Mouse (Mus musculus): ENCODE results near the gene Mybbp1a. TPM values are rescaled to one million over a fixed set of nuclear protein-coding genes. Genes with fewer than 3 reads are reported as not detected.

The Mybbp1a gene
- polyA plus RNA-seq, 1 experiment from 2014 or later = 82.3 TPM

DNA sequence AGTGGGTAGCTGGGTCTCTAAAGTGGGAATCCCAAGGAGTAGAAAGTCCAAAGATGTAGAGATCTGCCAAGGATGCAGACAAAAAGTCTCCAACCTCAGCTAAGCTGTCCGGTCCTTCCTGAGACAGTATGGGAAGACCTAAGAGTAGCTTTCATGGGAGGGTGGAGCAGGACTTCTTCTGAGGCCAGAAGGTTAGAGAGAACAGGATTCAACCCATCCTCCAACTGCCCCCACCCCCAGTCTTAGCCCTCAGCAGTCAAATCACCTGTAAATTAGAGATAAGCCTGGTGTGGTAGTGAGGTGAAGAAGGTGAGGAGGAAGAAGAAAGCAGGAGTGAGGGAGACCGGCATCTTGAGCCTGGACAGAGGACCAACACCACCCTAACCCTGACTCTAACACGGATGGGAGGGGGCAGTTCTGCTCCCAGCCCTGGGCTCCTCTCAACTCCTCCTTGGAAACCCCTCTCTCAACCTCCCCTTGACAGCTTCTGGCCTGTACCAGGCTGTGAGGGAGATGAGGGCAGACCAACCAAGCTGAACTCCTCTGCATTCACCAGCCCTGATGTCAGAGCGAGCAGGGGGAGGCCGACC lies 27.5 kb upstream of the Mybbp1a start:
- Histone ChIP-seq H3K36me3 (no peaks in the 10 kb centered on the region), H3K27me3 (replicated peaks) (no peaks in the 10 kb centered on the region), H3K4me3 (no peak overlapping the region; the same call in 1 of the 2 replicates), H3K27ac (replicated peaks) (peak overlapping the region; percentile 85), H3K9me3 (no peaks in the 10 kb centered on the region), H3K4me2 (peak overlapping the region; percentile 32), H3K9ac (peak overlapping the region; percentile 55), H3K4me1 (peaks cover 85% of the 10 kb centered on the region)
- 69% methylated on average over 5 of the region's 5 CpGs for WGBS
- ATAC-seq (ENCODE audit: extremely low read depth, insufficient number of reproducible peaks, low FRiP score, low TSS enrichment) = no peak

DNA sequence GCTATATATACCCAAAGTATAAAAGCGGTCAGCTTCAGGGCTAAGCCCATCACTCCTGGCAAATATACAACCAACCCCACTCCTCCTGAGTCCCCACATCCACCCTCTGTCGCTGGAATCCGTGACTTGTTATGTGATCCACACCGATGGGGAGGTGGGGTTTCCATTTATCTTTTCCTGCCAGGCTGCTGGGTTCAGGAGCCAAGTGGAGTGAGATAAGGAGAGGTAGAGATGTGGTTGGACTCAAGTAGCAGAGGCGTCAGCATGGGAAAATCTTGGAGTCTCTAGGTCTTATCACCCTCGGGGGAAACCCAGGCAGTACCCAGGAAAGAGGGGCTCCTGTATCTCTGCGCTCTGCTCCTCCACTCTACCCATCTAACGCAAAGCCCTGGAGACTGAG lies 26.0 kb upstream of the Mybbp1a start:
- 11% methylated on average over 8 of the region's 8 CpGs for WGBS
- Histone ChIP-seq H3K27me3 (replicated peaks) (no peaks in the 10 kb centered on the region), H3K36me3 (no peaks in the 10 kb centered on the region), H3K4me1 (peaks cover 71% of the 10 kb centered on the region), H3K9ac (peak overlapping the region; percentile 35; the same call in 1 of the 2 replicates), H3K9me3 (no peaks in the 10 kb centered on the region), H3K4me2 (peak overlapping the region; percentile 19; the same call in 1 of the 2 replicates), H3K4me3 (no peak overlapping the region), H3K27ac (replicated peaks) (peak overlapping the region; percentile 85)
- ATAC-seq (ENCODE audit: extremely low read depth, insufficient number of reproducible peaks, low FRiP score, low TSS enrichment) = no peak

DNA sequence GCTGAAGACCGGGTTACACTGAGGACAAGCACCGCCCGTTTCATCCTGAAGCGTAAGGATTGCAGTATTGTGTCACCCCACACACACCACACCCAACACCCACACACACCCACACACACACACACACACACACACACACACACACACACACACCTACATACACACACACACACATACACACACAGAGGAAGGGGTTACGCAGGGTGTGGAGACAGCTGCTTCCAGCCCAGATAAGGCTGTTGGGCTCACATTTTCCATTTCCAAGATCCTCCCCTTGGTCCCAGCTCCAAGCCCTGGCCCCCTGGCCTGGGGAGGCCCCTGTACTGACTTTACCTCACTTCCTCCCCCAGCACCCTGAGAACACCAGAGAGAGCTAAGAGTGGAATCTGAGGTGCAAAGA lies 24.5 kb upstream of the Mybbp1a start:
- Histone ChIP-seq H3K27me3 (replicated peaks) (no peaks in the 10 kb centered on the region), H3K4me3 (no peak overlapping the region), H3K4me2 (no peak overlapping the region; the same call in 1 of the 2 replicates), H3K36me3 (no peaks in the 10 kb centered on the region), H3K9me3 (no peaks in the 10 kb centered on the region), H3K27ac (replicated peaks) (peak overlapping the region; percentile 85), H3K9ac (0 out of 2 replicates have a peak overlapping the region, but pooled peaks have one; percentile 4), H3K4me1 (peaks cover 71% of the 10 kb centered on the region)
- ATAC-seq (ENCODE audit: extremely low read depth, insufficient number of reproducible peaks, low FRiP score, low TSS enrichment) = peak; percentile 51; the same call in 1 of the 2 replicates
- 35% methylated on average over 5 of the region's 5 CpGs for WGBS

DNA sequence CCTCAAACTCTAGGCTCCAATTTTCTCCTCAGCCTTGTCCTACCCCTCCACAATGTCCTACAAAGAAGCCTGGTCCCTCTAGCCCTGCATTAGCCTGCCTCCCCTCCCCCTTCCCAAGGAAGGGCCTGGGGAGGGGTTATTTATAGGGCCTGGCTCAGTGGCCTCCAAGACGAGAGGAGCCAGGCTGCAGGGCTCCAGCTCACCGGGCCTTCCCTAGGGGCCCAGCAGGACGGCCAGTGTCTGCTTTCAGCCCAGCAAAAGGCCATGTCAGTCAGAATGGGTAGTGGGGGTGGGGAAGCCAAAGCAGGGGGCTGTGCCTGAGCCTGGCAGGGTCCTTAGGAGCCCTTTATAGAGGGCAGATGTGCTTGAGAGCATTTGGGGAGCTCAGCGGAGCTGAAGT lies 23.8 kb upstream of the Mybbp1a start:
- Histone ChIP-seq H3K27ac (replicated peaks) (peak overlapping the region; percentile 85), H3K9me3 (no peaks in the 10 kb centered on the region), H3K4me3 (no peak overlapping the region), H3K4me2 (0 out of 2 replicates have a peak overlapping the region, but pooled peaks have one; percentile 13), H3K4me1 (peaks cover 64% of the 10 kb centered on the region), H3K27me3 (replicated peaks) (no peaks in the 10 kb centered on the region), H3K36me3 (no peaks in the 10 kb centered on the region), H3K9ac (peak overlapping the region; percentile 33)
- WGBS = 9% methylated on average over 4 of the region's 4 CpGs
- ATAC-seq (ENCODE audit: extremely low read depth, insufficient number of reproducible peaks, low FRiP score, low TSS enrichment) = no peak

DNA sequence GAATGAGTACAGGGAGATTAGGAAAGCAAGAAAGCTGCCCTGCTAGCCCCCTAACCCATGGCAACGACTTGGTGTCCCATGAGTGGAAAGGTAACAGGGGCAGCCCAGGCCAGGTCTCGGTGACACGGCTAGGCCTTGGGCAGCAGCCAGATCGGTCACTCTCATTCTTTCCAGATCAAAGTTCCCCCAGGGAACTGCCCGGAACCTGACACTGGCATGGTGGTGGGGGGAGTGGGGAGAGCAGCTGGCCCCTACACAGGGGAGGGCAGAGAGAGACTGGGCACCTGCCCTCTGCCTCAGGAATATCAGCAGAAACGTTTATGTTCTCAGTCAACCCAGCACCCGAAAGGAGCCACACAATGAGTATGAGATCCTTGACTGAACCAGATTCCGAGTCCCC lies 22.9 kb upstream of the Mybbp1a start:
- no peak overlapping the region for H3K4me3 ChIP-seq
- no peak for ATAC-seq (ENCODE audit: extremely low read depth, insufficient number of reproducible peaks, low FRiP score, low TSS enrichment)
- WGBS = 36% methylated on average over 8 of the region's 8 CpGs
- H3K27me3 ChIP-seq (replicated peaks) = no peaks in the 10 kb centered on the region
- no peaks in the 10 kb centered on the region for H3K36me3 ChIP-seq
- H3K4me2 ChIP-seq = no peak overlapping the region
- H3K4me1 ChIP-seq = peaks cover 55% of the 10 kb centered on the region
- H3K27ac ChIP-seq (replicated peaks) = peak overlapping the region; percentile 85
- H3K9ac ChIP-seq = peak overlapping the region; percentile 11; the same call in 1 of the 2 replicates
- no peaks in the 10 kb centered on the region for H3K9me3 ChIP-seq

DNA sequence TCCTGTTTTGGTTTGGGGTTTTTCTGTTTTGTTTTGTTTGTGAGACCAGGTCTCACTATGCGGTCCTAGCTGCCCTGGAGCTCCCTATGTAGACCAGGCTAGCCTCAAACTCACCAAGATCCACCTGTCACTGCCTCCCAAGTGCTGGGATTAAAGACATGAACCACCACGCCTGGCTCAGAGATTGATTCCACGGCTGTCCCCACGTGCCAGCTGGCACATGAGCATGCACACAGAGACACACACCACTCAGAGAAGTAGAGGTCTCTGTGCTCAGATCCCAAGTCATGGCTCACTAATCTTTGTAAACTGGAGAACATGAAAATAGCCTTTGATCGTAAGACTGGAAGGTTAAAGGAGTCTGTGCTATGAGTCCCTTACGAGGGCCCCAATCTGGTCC lies 22.1 kb upstream of the Mybbp1a start:
- H3K27ac ChIP-seq (replicated peaks) = 0 out of 2 replicates have a peak overlapping the region, but pooled peaks have one; percentile 85
- no peaks in the 10 kb centered on the region for H3K27me3 ChIP-seq (replicated peaks)
- 83% methylated on average over 6 of the region's 6 CpGs for WGBS
- no peaks in the 10 kb centered on the region for H3K36me3 ChIP-seq
- no peak overlapping the region for H3K4me2 ChIP-seq
- no peaks in the 10 kb centered on the region for H3K9me3 ChIP-seq
- no peak for ATAC-seq (ENCODE audit: extremely low read depth, insufficient number of reproducible peaks, low FRiP score, low TSS enrichment)
- H3K4me1 ChIP-seq = peaks cover 47% of the 10 kb centered on the region
- no peak overlapping the region for H3K9ac ChIP-seq
- H3K4me3 ChIP-seq = no peak overlapping the region

DNA sequence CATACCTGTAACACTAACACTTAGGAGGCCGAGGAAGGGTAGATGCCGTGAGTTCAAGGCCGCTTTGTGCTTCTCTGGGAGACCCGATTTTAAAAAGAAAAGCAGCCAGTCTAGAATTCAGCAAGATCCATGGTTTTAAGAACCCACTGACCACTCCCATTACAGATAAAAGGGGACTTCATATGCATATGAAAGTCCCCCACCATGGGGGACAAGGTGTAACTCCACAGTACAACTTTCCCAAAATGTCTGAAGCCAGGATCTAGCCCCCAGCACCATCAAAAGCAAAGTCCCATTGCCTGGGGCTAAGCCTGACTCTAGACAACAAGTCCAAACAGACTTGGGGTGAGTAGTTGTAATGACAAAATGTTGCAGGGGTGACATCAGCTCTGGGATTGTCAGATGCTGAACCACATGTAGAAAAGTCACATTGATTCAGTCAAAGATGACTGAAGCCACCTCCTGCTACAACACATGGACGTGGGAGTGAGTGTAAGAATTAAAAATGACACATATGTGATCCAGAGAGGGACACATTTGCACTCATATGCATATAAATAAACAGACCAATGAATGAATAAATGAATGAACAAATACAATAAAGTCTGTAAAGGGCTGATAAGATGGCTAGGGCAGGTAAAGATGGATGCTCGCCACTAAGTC lies 20.6 kb upstream of the Mybbp1a start:
- no peaks in the 10 kb centered on the region for H3K36me3 ChIP-seq
- H3K27ac ChIP-seq (replicated peaks) = no peak overlapping the region
- H3K4me2 ChIP-seq = no peak overlapping the region
- H3K9ac ChIP-seq = no peak overlapping the region
- H3K4me1 ChIP-seq = peaks cover 32% of the 10 kb centered on the region
- no peak for ATAC-seq (ENCODE audit: extremely low read depth, insufficient number of reproducible peaks, low FRiP score, low TSS enrichment)
- H3K4me3 ChIP-seq = no peak overlapping the region
- no peaks in the 10 kb centered on the region for H3K27me3 ChIP-seq (replicated peaks)
- WGBS = 86% methylated on average over 6 of the region's 6 CpGs
- H3K9me3 ChIP-seq = no peaks in the 10 kb centered on the region

DNA sequence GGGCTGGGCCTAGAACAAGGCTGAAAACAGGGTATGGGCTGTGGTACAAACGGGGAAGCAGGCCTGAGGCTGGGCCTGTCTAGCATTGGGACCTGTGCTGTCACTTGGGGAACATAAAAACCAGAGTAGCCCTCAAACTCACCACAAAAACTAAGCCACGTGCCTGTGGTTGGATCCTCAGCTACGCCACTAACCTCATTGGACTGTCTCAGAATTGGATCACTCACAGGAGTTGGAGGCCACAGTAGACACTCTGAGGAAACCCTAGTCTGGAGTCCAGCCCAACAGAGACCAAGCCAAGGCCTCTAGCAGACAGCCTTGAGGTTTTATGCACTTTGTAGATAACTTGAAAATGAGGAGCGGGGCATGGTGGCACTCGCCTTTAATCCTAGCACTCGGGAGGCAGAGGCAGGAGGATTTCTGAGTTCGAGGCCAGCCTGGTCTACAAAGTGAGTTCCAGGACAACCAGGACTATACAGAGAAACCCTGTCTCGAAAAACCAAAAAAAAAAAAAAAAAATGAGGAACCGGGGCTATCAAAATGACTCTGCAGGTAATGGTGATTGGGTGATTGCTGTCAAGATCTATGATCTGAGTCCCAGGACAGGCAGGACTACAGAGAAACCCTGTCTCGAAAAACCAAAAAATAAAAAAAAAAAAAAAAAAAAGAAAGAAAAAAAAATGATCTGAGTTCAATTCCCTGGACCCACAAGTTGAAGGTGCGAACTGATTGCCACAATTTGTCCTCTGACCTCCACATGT lies 19.5 kb upstream of the Mybbp1a start:
- WGBS = 83% methylated on average over 11 of the region's 11 CpGs
- Histone ChIP-seq H3K36me3 (no peaks in the 10 kb centered on the region), H3K9ac (no peak overlapping the region), H3K4me2 (no peak overlapping the region), H3K27ac (replicated peaks) (no peak overlapping the region), H3K9me3 (no peaks in the 10 kb centered on the region), H3K27me3 (replicated peaks) (no peaks in the 10 kb centered on the region), H3K4me3 (no peak overlapping the region), H3K4me1 (peaks cover 21% of the 10 kb centered on the region)
- no peak for ATAC-seq (ENCODE audit: extremely low read depth, insufficient number of reproducible peaks, low FRiP score, low TSS enrichment)

DNA sequence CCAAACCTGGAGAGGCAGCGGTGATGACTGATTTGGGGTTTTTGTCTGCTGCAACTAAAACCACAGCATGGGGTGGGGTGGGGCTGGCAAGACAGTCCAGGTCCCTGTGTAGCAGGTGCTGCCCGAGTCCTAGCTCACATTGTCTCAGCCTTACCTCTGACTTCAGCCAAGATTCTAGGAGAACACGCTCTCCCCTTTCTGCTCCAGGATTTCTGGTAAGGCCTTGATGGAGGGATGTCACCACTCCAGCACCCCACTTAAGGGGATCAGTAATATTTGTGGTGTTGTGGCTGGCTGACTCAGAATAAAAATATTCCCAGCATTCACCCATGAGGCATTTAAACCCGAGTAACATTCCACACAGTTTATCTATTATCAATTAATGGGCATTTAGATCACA lies 17.5 kb upstream of the Mybbp1a start:
- H3K36me3 ChIP-seq = no peaks in the 10 kb centered on the region
- no peak for ATAC-seq (ENCODE audit: extremely low read depth, insufficient number of reproducible peaks, low FRiP score, low TSS enrichment)
- H3K4me1 ChIP-seq = peaks cover under 1% of the 10 kb centered on the region; the same call in 1 of the 2 replicates
- H3K4me3 ChIP-seq = no peak overlapping the region
- no peaks in the 10 kb centered on the region for H3K9me3 ChIP-seq
- H3K27me3 ChIP-seq (replicated peaks) = no peaks in the 10 kb centered on the region
- WGBS = 77% methylated on average over 4 of the region's 4 CpGs
- no peak overlapping the region for H3K4me2 ChIP-seq
- no peak overlapping the region for H3K9ac ChIP-seq
- no peak overlapping the region for H3K27ac ChIP-seq (replicated peaks)

DNA sequence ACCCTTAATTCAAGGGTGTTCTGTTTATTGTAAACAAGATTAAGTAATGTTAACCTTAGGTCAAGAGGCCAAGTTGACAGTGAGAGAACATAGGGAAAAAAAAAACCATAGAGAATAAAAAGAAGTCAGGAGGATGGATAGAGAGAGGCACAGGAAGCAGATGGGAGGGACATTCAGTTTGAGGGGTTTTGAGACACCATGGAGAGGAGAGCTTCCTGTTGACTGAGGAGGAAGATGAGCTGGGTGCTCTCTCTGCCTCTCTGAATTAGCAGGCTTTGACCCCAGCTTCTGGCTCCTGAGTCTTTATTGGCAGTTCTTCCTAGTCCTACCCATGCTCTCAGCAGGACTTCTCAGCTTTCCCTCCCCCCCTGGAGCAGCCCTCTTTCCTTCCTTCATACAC lies 16.0 kb upstream of the Mybbp1a start:
- H3K36me3 ChIP-seq = no peaks in the 10 kb centered on the region
- H3K9ac ChIP-seq = no peak overlapping the region
- no peaks in the 10 kb centered on the region for H3K4me1 ChIP-seq
- ATAC-seq (ENCODE audit: extremely low read depth, insufficient number of reproducible peaks, low FRiP score, low TSS enrichment) = no peak
- no peaks in the 10 kb centered on the region for H3K27me3 ChIP-seq (replicated peaks)
- H3K4me3 ChIP-seq = no peak overlapping the region
- H3K4me2 ChIP-seq = no peak overlapping the region
- H3K27ac ChIP-seq (replicated peaks) = no peak overlapping the region
- H3K9me3 ChIP-seq = no peaks in the 10 kb centered on the region

DNA sequence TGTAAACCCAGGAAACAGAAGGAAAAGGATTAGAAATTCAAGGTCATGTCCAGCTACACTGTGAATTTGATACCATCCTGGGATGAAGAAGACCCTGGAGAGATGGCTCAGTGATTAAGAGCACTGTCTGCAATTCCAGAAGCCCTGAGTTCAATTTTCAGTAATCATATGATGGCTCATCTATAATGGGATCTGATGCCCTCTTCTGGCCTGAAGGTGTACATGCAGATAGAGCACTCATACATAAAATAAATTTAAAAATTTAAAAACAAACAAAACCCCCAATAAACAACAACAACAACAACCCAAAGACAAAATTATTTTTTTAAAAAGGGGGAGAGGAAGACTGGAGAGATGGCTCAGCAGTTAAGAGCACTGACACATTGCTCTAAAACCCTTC lies 14.3 kb upstream of the Mybbp1a start:
- no peak overlapping the region for H3K27ac ChIP-seq (replicated peaks)
- no peaks in the 10 kb centered on the region for H3K9me3 ChIP-seq
- H3K27me3 ChIP-seq (replicated peaks) = no peaks in the 10 kb centered on the region
- no peaks in the 10 kb centered on the region for H3K4me1 ChIP-seq
- no peaks in the 10 kb centered on the region for H3K36me3 ChIP-seq
- ATAC-seq (ENCODE audit: extremely low read depth, insufficient number of reproducible peaks, low FRiP score, low TSS enrichment) = no peak
- no peak overlapping the region for H3K4me2 ChIP-seq
- no peak overlapping the region for H3K4me3 ChIP-seq
- no peak overlapping the region for H3K9ac ChIP-seq

Data from heart, embryonic 13.5 days (tissue).